Mouse (Mus musculus) C2C12 (cell line): ENCODE measurements around the gene Hspb9.

ENCODE experiments used
- CTCF ChIP-seq: IDR thresholded peaks from one replicate; pipeline ENCODE4 v1.5.1; 2011; ENCODE audit not compliant: control insufficient read depth, insufficient read depth, insufficient read length
- MYOD1 ChIP-seq: IDR thresholded peaks from one replicate; pipeline ENCODE4 v1.6.1; 2011; ENCODE audit warnings: low read depth; ENCODE audit not compliant: control insufficient read depth, insufficient read length
- USF1 ChIP-seq: IDR thresholded peaks from one replicate; pipeline ENCODE4 v1.6.1; 2011; ENCODE audit warnings: low read depth, mild to moderate bottlenecking, control low read depth, moderate library complexity

DNA sequence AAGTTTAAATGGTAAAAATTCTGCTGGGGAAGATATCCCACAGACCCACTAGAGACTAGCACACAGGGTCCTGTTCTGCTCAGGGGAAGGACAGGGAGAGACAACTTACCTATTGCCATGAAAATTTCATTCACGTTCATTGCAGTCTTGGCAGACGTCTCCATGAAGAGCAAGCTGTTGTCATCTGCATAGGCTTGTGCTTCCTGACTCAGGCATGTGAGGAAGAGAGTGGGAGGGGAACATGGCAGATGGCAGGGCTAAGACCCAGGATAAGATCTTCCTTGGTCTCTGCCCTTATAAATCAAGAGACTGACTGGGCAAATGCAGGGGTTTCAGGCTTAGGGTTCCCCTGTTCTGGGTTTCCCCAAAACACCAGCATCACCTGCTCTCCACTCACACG is 3.0 kb downstream of the Hspb9 start:
- TF ChIP-seq MYOD1 (no peak), USF1 (no peak), CTCF (no peak)
